8 mouse cellular contexts compared by ENCODE assay signal in the genomic region with DNA sequence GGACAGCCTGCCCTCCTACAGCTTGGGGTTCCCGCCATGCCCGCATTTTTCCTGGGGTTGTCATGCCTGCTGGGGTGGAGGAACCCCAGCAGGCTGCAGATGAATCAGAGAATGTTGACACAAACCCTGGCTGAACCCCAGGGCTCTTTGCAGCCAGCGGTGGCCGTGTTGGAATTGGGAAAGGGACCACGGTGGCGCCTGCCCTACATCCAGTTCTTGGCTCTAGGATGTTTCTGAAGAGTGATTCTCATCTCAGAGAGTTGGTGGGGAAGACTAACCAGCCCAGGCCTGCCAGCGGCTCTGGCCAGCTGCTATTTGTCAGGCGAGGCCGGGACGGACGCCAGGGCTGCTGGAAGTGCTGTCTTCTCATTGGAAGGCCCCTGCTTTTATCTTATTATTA.
DNase-seq lines count a peak whose midpoint lies in the region; ATAC-seq and TF ChIP-seq lines count a peak whose summit lies in the region.

No protein-coding gene starts in this region.

- H3K27ac ChIP-seq in midbrain, postnatal 0 days (ENCODE audit: low read depth, low read length), result no peak overlapping the region; the same call in 1 of the 2 replicates
- H3K27ac ChIP-seq in midbrain, embryonic 14.5 days (replicated peaks; ENCODE audit: low read depth, low read length), result no peak overlapping the region
- H3K27ac ChIP-seq in heart, embryonic 13.5 days (replicated peaks), result peak overlapping the region; percentile 66
- peak overlapping the region; percentile 89 for H3K27ac ChIP-seq in lung, embryonic 15.5 days
- no peak overlapping the region for H3K27ac ChIP-seq in liver, embryonic 11.5 days (ENCODE audit: low read depth, low read length)

- H3K4me1 ChIP-seq in midbrain, postnatal 0 days (ENCODE audit: insufficient read depth, low read length), result peaks cover 12% of the 10 kb centered on the region; the same call in 1 of the 2 replicates
- H3K4me1 ChIP-seq in midbrain, embryonic 14.5 days (ENCODE audit: control insufficient read depth, insufficient read depth, low read length), result peaks cover 32% of the 10 kb centered on the region
- peaks cover 100% of the 10 kb centered on the region for H3K4me1 ChIP-seq in heart, embryonic 13.5 days
- peaks cover 100% of the 10 kb centered on the region for H3K4me1 ChIP-seq in lung, embryonic 15.5 days
- peaks cover 72% of the 10 kb centered on the region for H3K4me1 ChIP-seq in liver, embryonic 11.5 days (replicated peaks; ENCODE audit: control insufficient read depth, insufficient read depth, low read length)

- TF ChIP-seq CTCF in midbrain, postnatal 0 days (IDR thresholded peaks at IDR 0.05), result no peak

- no peak for ATAC-seq in midbrain, postnatal 0 days (ENCODE audit: low FRiP score)
- ATAC-seq in midbrain, embryonic 14.5 days (ENCODE audit: low FRiP score, low TSS enrichment), result no peak
- ATAC-seq in heart, embryonic 13.5 days (ENCODE audit: extremely low read depth, insufficient number of reproducible peaks, low FRiP score, low TSS enrichment), result no peak
- ATAC-seq in lung, embryonic 15.5 days (ENCODE audit: borderline replicate concordance, extremely low read depth, low FRiP score, low TSS enrichment), result peak; percentile 4; the same call in 1 of the 2 replicates
- ATAC-seq in liver, embryonic 11.5 days (replicated peaks; ENCODE audit: low FRiP score), result no peak

- no peak overlapping the region for H3K4me2 ChIP-seq in midbrain, postnatal 0 days (ENCODE audit: low read depth, low read length, poor library complexity, severe bottlenecking)
- H3K4me2 ChIP-seq in midbrain, embryonic 14.5 days (ENCODE audit: low read length), result no peak overlapping the region
- no peak overlapping the region for H3K4me2 ChIP-seq in heart, embryonic 13.5 days
- no peak overlapping the region for H3K4me2 ChIP-seq in lung, embryonic 15.5 days
- H3K4me2 ChIP-seq in liver, embryonic 11.5 days, result no peak overlapping the region

- H3K27me3 ChIP-seq in midbrain, postnatal 0 days (ENCODE audit: insufficient read depth, low read length), result no peaks in the 10 kb centered on the region
- no peaks in the 10 kb centered on the region for H3K27me3 ChIP-seq in midbrain, embryonic 14.5 days (ENCODE audit: control insufficient read depth, insufficient read depth, low read length)
- no peaks in the 10 kb centered on the region for H3K27me3 ChIP-seq in heart, embryonic 13.5 days (replicated peaks)
- no peaks in the 10 kb centered on the region for H3K27me3 ChIP-seq in lung, embryonic 15.5 days
- H3K27me3 ChIP-seq in liver, embryonic 11.5 days (replicated peaks; ENCODE audit: control insufficient read depth, insufficient read depth, low read length), result no peaks in the 10 kb centered on the region

- DNase-seq in midbrain, postnatal 0 days (ENCODE audit: low spot score), result peak; percentile 55
- no peak for DNase-seq in midbrain, embryonic 14.5 days
- DNase-seq in adrenal gland, postnatal 36 days, result peak; percentile 88 to 89
- no peak for DNase-seq in liver, embryonic 11.5 days (ENCODE audit: low spot score)
- no peak for DNase-seq in frontal cortex, postnatal 10 days (ENCODE audit: low spot score in 2 of 2)
- DNase-seq in ovary, postnatal 10 days (ENCODE audit: low spot score), result no peak

- no peak overlapping the region for H3K4me3 ChIP-seq in midbrain, postnatal 0 days (ENCODE audit: low read depth, low read length)
- H3K4me3 ChIP-seq in midbrain, embryonic 14.5 days (replicated peaks; ENCODE audit: low read depth, low read length), result no peak overlapping the region
- H3K4me3 ChIP-seq in heart, embryonic 13.5 days, result no peak overlapping the region
- no peak overlapping the region for H3K4me3 ChIP-seq in lung, embryonic 15.5 days
- H3K4me3 ChIP-seq in liver, embryonic 11.5 days (ENCODE audit: low read depth, low read length), result no peak overlapping the region

- WGBS in midbrain, postnatal 0 days, result 81% methylated on average over 11 of the region's 11 CpGs
- WGBS in midbrain, embryonic 14.5 days, result 90% methylated on average over 11 of the region's 11 CpGs
- WGBS in heart, embryonic 13.5 days, result 59% methylated on average over 11 of the region's 11 CpGs
- WGBS in lung, embryonic 15.5 days, result 41% methylated on average over 11 of the region's 11 CpGs
- 82% methylated on average over 11 of the region's 11 CpGs for WGBS in liver, embryonic 11.5 days

- no peak overlapping the region for H3K9ac ChIP-seq in midbrain, postnatal 0 days (replicated peaks; ENCODE audit: low read length, poor library complexity, severe bottlenecking)
- H3K9ac ChIP-seq in midbrain, embryonic 14.5 days (replicated peaks; ENCODE audit: low read length), result no peak overlapping the region
- no peak overlapping the region for H3K9ac ChIP-seq in heart, embryonic 13.5 days
- H3K9ac ChIP-seq in lung, embryonic 15.5 days, result no peak overlapping the region
- no peak overlapping the region for H3K9ac ChIP-seq in liver, embryonic 11.5 days (ENCODE audit: low read depth, low read length)

- H3K9me3 ChIP-seq in midbrain, postnatal 0 days (ENCODE audit: low read length), result no peaks in the 10 kb centered on the region
- no peaks in the 10 kb centered on the region for H3K9me3 ChIP-seq in midbrain, embryonic 14.5 days (ENCODE audit: control insufficient read depth, low read length)
- H3K9me3 ChIP-seq in heart, embryonic 13.5 days, result no peaks in the 10 kb centered on the region
- H3K9me3 ChIP-seq in lung, embryonic 15.5 days, result no peaks in the 10 kb centered on the region
- no peaks in the 10 kb centered on the region for H3K9me3 ChIP-seq in liver, embryonic 11.5 days (ENCODE audit: control insufficient read depth, low read length)

- H3K36me3 ChIP-seq in midbrain, postnatal 0 days (ENCODE audit: insufficient read depth, low read length), result no peaks in the 10 kb centered on the region
- no peaks in the 10 kb centered on the region for H3K36me3 ChIP-seq in midbrain, embryonic 14.5 days (ENCODE audit: control insufficient read depth, insufficient read depth, low read length)
- no peaks in the 10 kb centered on the region for H3K36me3 ChIP-seq in heart, embryonic 13.5 days
- no peaks in the 10 kb centered on the region for H3K36me3 ChIP-seq in lung, embryonic 15.5 days
- no peaks in the 10 kb centered on the region for H3K36me3 ChIP-seq in liver, embryonic 11.5 days (ENCODE audit: control insufficient read depth, insufficient read depth, low read length)

Comparison
In these comparisons a context has a peak if more than half of its experiments do, and no peak if none do; other contexts are left out.
1. DNase-seq: peak in midbrain, postnatal 0 days (single experiment) and adrenal gland, postnatal 36 days (2 of 2); none in midbrain, embryonic 14.5 days (single experiment), liver, embryonic 11.5 days (single experiment), frontal cortex, postnatal 10 days (0 of 2) and ovary, postnatal 10 days (single experiment).
2. H3K27ac ChIP-seq: peak in heart, embryonic 13.5 days (single experiment) and lung, embryonic 15.5 days (single experiment); none in midbrain, postnatal 0 days (single experiment), midbrain, embryonic 14.5 days (single experiment) and liver, embryonic 11.5 days (single experiment).